Mouse (Mus musculus) brain, adult 2 months (tissue): Measurements from ENCODE around the gene Vmn1r113.
"Not testable (repeated sequence)": the region's sequence is repeated elsewhere in the genome, so short reads cannot be mapped to it uniquely, and the experiment has no call there.

Source experiments
- DNase-seq: peaks from one replicate; pipeline ENCODE4 v3.0.0; 2011; ENCODE audit warnings: low read depth, low spot score

Vmn1r113 gene

GRCm38 (mm10) chr7:20786985-20787384, at the start of gene Vmn1r113:
Gene Vmn1r113, plus strand, starts transcription at chr7:20787285.
- not testable (repeated sequence) for DNase-seq

GRCm38 (mm10) chr7:20770885-20771284, 16.2 kb upstream of the Vmn1r113 start, which contains the start of gene Vmn1r112:
Gene Vmn1r112, plus strand, starts transcription at chr7:20771185.
- DNase-seq, result not testable (repeated sequence)

- DNase-seq, result not testable (repeated sequence)
Observed at GRCm38 (mm10) chr7:20812086-20812485, 25.0 kb downstream of the Vmn1r113 start, which contains the start of gene Vmn1r114. Gene Vmn1r114, minus strand, starts transcription at chr7:20812186.
